Mouse (Mus musculus) CH12.LX (cell line): ENCODE measurements at regions not wholly inside any gene's neighbourhood (a gene's known extent, or its start where the extent isn't known, plus 50 kb on each side); places are given as distances from the start of the nearest gene placed in this dataset.

ENCODE experiments used
- E2F4 ChIP-seq: IDR thresholded peaks from 2 replicates; pipeline ENCODE4 v1.6.1; 2011; ENCODE audit warnings: low read depth, low read length, improper control_type of control experiment; ENCODE audit not compliant: insufficient replicate concordance
- EP300 ChIP-seq: IDR thresholded peaks from 2 replicates; pipeline ENCODE4 v1.6.1; 2011; ENCODE audit warnings: low read length, improper control_type of control experiment
- PAX5 ChIP-seq: IDR thresholded peaks from 2 replicates; pipeline ENCODE4 v1.6.1; 2012; ENCODE audit warnings: low read length, inconsistent platforms, mixed read lengths
- POLR2AphosphoS2 ChIP-seq: IDR thresholded peaks from 2 replicates; pipeline ENCODE4 v1.6.1; 2011; ENCODE audit warnings: low read depth, low read length, improper control_type of control experiment
- RCOR1 ChIP-seq: conservative IDR thresholded peaks from 2 replicates; pipeline ENCODE4 v1.6.1; 2012; ENCODE audit warnings: low read depth, mild to moderate bottlenecking, inconsistent platforms, low read length, improper control_type of control experiment
- SIN3A ChIP-seq: IDR thresholded peaks from 2 replicates; pipeline ENCODE4 v1.6.1; 2012; ENCODE audit warnings: low read length, improper control_type of control experiment, inconsistent platforms

DNA sequence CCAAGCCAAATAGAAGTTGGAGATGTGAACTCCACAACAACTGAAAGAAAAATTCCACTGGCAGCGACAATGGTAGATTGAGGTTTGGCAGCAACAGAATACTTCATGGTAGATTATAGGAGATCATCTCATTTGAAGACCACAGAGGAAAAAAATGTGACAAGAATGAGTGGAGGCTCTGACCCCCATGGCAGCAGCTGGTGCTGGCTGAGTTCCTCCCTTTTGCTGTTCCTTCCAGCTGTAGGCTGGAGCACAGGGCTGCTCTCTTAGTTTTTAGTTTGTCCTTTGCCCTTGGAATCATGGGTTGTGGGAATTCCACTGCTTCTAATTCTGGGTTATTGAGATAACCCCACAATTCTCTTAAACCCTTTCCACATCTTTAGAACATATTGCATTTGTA, 248.8 kb downstream of the Pros1 start:
- no peak for TF ChIP-seq SIN3A
- TF ChIP-seq RCOR1, result no peak
- no peak for TF ChIP-seq POLR2AphosphoS2
- TF ChIP-seq E2F4, result no peak
- TF ChIP-seq EP300, result no peak
- TF ChIP-seq PAX5, result no peak
